Mouse (Mus musculus) common myeloid progenitor, adult 5-6 weeks (primary cell): ENCODE measurements at regions not wholly inside any gene's neighbourhood (a gene's known extent, or its start where the extent isn't known, plus 50 kb on each side); places are given as distances from the start of the nearest gene placed in this dataset.

ENCODE experiments used
- ATAC-seq: replicated peaks from 2 replicates; pipeline ENCODE4 v1.8.0; 2016; ENCODE audit warnings: low read depth, mild to moderate bottlenecking, moderate TSS enrichment, inconsistent platforms; ENCODE audit not compliant: poor library complexity, severe bottlenecking

DNA sequence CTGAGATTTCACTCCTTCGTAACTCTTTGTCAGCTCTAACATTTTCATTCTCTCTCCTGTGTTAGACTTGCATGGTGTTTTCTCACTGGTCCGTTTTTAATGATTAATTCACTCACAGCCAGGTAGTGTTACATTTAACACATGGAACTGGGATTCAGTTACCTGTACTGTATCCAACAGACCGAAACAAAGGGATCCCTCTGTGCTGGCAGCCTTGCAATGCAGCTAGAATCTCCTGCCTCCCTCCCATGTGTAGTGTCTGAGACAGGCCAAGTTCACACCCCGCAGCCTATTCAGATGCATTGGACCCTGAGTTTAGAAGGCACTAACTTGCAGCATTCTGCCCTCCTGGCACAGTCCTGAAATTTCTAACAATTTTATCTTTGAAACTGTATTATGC is 357.9 kb downstream of the Plk2 start:
- no peak for ATAC-seq

DNA sequence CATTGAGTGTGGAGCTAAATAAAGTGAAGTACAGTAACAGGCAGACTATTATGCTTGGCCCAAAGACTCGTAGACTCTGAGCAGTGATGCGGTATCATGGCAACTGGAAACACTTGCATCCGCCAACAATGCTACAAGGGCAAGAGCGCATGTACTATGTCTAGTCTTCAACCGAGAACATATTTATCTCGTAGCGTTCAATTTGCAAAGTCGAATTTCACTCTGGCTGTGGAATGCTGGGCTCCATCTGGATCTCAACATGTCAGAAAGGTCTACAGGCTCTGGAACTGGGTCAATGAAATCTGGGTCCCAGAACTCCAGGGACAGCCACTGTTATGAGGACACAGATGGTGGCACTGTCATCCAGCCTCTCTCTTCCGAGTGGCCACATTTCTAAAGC is 359.7 kb downstream of the Plk2 start:
- no peak for ATAC-seq

DNA sequence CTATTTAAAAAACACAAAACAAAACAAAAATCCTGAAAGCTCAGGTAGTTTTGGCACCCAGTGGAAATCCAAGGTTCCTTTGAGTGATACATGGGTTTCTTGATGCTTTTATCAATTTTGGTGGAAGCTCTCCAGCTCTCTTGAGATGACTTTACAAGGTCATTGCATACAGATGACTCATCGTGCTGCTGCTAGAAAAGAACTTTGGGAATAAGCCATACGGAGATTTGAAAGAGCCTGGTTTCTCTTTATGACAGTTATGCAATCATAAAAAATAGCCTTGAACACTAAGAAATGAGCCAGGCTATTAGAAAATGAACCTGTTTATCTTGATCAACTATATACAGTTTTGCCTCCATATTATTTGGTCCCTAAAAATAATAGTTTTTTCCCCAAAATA is 362.0 kb downstream of the Plk2 start:
- ATAC-seq, result no peak

DNA sequence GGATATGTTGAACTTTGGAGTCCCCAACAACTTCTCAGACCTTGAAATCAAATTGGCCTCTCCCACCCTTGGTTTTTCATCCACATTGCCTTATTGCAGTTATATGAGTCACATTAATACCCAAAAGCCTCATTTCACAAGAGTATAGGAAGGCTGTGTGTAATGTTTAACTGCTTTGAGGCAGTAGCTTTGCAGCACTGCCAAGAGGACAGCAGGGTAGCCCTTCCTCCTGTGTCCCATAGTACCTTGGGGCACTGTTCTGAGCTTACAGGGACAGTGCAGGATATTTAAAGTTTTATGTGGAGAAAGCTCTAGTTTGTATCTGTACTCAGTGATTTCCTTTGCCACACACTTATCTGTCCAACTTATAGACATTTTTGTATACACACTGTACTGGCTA is 374.4 kb downstream of the Plk2 start:
- ATAC-seq, result no peak

DNA sequence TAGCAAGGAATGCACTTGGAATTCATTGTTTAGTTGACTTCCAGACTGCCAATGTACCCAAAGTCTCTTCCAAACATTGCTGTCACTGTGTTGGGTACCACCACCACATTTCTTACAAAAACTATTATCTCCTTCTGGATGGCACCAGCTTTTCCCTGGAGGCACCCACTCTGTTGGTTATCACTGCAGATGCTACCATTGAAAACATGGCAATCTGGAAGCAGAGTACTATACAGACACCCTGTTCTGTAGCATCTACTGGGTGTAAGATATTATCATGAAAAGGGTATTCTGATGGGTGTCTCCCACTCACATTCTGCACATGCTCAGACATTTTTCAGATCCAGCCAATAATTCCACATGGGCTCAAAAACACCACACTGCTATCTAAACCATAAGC is 380.4 kb downstream of the Plk2 start:
- no peak for ATAC-seq

DNA sequence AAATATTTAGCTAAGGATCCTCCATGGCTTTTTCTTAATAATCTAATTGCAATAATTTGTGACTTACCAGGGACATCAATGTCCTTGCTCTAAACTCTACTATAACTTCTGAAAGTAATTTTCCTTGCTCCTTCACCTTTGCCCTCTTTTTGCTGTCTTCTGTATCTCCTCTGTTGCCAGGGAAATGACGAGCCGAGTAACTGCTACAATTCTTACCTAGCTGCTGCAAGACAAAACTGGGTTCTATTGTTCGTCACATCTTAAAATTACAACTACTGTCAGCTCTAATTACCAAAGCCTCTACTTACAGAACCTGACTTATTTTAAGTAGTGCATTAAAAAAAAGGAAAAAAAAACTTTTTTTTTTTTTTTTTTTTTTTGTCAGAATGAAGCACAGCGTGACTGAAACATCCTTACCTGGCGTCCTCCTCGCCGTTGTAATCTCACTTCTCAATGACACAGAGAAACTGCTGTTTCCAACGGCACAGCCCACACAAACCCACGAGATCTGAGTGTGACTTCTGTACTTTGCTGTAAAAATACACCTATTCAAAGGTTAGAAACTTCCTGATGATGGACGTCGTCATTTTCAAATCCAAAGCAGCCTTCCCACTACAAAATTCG is 389.4 kb downstream of the Plk2 start:
- no peak for ATAC-seq

DNA sequence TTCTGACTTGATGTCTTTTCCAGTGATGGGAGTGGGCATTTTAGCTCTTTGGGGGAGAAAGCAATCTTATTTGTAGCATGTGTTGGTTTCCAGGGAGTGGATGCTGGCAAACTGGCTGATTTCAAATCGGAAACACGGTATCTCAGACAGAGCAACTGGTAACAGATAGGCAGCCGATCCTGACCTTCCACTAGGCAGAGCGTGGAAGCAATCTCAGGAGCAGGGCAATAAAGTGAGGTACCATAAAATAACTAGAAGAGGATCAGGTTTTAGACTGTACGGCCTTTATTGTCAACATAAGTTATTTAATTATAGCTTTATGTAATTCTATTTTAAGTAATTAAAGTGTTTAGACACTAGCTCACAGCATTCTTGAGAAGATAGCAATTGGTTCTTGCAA is 390.0 kb downstream of the Plk2 start:
- ATAC-seq, result no peak

DNA sequence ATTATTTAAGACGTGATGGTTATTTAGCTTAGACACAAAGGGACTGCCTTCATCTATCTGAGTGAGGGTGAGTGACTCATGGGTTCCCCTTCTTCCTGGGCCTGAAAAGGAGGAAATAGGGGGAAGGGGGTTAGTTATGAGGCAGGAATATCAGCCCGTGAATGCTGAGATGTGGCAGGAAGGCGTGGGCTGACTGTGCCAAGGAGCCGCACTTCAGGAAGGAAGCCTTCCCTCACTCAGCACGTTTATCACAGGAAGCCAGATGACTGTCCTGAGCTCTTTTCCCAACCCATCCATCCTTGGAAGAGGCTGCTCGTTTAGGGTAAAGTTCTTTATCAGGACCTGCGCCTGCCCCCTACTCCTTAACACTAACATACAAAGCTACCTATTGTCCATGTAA is 403.5 kb downstream of the Plk2 start:
- peak; percentile 74 for ATAC-seq

DNA sequence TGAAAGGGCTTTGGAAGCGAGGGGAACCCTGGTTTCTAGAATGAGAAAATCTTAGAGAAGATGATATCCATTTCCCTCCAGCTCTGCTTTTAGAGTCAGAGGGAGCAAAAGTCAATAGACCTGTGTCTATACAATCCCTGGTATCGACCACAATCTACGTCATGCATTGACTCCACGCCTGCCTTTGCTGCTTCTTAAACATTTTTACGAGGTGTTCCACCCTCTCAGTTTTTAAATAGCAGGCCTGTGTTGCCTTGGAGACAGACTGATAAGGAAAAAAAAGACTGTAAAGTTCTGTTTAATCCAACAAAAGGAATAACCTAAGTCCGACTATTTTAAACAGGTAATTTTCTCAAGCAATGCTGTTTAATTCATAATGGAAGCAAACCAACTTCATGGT is 408.0 kb downstream of the Plk2 start:
- no peak for ATAC-seq

DNA sequence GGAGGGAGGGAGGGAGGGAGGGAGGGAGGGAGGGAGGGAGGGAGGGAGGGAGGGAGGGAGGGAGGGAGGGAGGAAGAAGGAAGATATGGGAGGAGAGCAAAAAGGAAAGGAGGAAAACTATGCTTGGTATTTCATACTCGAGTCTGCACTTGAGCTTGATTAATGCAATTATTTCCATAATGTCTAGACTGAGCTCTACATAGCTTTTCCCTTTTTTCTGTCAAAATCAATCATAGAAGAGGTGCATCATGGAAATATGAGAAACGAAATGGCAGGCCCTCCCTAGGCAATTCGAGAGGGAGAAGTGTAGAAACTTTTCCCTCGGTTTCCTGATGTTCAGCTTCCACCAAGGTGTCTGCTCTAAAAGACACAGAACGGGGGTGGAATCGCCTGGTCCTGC is 417.6 kb downstream of the Plk2 start:
- ATAC-seq, result no peak

DNA sequence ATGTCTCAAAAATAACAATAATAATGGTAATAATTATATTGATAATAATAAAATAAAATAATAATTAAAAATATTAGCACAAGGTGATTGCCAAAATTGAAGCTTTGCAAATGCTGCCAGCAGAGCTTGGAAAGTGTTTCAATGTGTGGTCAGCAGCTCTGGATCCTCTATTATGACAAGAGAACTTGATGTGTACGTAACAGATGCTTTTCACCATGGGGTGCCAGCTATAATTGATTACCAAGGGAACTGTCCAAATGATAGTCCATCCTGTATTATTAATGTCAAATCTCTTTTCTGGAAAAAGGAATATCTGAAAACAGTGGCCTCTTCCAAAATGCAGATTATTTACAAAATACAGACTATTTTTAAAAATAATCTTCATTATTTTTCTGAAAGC is 419.2 kb downstream of the Plk2 start:
- no peak for ATAC-seq

DNA sequence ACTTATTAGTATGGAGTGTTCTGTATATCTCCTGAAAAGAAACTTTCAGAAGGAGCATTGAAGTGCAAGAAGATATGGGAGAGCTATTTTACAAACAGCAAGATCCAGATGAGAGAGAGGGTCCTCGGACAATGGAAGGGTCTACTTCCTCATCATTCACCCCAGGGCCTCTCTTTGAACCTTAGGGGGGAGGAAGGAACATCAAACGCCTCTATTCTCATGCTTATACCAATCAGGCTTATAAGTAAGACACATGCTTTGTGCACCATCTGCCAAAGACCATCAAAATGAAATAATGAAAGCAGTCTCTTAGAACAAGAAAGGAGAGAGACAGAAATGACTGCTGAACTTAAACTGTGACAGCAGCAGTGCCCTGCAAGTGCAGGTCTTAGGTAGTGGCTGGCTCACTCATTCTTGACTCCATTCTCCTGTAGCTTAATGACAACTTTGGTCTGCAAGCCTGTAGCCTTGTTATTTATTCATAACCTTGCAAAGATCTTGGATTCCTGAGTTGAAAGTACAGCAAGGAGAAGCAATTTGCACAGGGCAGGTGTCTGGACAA is 424.5 kb downstream of the Plk2 start:
- ATAC-seq, result no peak

DNA sequence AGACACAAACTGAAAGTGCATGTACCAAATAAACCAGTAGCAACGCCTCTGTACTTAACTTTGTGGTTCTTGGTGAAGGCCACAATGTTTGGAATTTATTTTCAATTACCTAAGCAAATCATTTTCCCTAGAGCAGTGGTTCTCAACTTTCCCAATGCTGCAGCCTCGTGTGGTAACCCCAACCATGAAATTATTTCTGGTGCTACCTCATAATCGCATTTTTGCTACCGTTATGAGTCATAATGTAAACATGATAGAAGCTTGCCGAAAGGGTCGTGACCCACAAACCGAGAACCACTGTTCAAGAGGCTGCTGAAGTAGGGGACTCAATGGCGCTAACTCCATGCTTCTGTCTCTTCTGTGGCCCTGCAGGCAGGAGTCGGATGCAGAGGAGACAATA is 429.9 kb upstream of the Actbl2 start:
- no peak for ATAC-seq

DNA sequence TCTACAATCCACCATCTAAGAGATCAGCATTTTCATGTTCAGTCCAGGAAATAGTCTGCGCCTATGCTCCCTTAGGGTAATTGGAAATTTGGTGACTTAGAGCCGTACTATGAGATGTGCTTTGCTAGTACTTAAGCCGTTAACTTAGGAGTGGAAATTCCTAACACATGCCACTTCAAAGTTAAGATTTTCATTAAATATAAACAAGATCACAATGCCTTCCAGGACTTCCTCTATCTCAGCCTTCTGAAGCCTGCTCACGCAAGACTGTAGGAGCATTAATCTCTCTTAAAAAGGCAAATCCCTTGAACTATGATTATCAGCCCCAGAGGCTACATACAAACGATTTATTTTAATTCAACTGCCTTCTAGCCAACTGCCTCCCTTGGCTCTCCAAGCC is 422.4 kb upstream of the Actbl2 start:
- ATAC-seq, result no peak

DNA sequence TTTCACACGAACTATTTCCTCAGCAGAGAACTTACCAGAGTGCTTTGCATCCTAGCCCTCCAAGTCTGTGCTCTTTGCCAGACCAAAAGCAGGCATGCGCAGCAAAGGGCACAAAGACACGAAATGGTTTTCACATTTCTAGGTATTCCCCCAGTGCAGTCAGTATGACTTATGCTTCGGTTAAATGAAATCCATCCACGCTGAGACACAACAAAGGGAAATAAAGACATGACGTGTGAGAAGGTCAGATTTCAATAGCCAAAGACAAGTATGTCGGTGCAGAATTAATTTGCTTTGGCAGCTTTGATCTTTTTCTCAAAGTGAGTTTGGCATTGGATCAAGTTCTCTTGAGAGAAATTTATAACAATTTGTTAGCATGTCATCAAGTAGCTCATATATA is 417.9 kb upstream of the Actbl2 start:
- ATAC-seq, result no peak

DNA sequence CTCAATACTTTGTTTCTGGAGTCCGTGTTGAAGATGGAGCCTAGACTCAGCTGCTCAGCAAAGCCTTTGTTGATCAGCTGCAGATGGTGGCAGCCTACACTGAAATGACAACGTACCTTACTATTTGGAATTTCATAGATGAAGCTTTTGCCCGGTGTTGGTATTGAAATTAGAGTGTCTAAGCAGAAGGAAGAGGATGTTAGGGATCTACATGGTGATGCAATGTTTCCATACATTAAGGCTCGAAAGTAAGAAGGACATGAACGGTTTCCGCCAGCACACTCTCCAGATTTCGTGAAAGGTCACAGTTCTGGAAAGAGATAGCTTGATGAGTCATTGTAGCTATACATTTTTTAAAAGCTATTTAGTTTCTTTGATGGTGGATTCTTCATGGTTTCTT is 412.9 kb upstream of the Actbl2 start:
- ATAC-seq, result no peak

DNA sequence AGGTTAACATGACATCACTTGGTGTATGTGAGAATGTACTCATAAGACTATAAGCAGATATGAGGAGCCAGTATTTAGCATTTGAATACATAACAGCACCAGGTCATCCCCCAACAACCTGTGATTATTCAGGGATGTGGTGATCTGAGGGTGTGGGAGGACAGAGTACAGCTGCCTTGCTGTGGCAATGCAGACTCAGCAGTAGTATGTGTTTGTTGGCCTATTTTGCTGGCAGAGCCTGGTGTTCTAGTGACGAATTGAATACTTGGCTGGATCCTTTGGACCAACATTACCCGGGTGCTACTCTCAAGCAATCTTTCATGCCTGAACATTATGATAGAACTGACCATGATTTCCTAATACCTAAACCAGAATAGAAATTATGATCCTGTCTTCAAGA is 409.1 kb upstream of the Actbl2 start:
- no peak for ATAC-seq

DNA sequence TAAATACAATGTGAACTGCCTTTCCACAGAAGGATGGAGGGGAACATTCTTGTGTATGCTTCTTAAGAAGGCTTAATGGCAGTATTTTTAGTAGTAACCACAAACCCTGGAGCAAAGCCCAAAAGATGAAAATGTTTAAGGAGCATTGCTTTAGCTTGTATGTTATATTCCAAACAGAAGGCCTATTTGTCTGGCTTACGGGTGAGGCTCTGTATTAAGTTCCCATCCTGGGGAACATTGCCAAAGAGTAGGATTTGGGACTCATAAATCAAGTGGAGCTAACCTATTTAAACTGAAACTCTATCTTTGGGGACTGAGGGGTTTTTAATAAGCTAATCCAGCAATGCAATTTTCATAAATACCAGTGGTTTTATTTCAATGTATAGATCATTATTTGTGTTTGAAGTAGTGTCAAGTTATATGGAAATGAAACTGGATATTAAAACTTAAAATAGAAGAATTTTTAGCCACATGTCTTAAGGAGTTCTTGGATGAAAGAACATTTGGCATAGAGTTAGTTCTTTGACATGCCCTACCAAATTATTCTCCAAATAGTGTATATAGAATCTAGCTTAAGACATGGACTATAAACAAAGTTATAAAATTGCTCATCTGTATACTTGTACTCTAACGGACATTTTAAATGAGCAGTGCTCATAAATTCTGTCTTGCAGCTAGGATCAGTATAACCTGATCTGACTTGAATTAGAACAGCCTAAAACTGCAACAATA is 401.7 kb upstream of the Actbl2 start:
- ATAC-seq, result no peak

DNA sequence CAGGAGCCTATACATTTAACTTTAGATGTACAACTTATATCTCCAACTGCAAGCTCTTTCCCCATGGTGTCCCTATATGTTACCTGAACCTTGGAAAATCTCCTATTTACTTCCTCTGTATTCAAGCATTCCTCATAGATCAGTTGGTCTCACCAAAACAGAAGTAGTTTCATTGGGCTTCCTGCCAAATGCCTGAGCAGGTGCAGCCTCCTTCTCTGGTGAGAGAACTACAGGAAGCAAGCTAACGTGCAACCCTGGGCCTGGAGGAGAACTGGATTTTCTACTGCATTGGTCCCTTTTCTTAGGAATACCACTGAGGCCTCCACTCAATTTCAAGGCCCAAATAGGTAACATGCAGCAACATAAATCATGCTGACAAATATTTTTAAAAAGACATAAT is 400.6 kb upstream of the Actbl2 start:
- no peak for ATAC-seq

DNA sequence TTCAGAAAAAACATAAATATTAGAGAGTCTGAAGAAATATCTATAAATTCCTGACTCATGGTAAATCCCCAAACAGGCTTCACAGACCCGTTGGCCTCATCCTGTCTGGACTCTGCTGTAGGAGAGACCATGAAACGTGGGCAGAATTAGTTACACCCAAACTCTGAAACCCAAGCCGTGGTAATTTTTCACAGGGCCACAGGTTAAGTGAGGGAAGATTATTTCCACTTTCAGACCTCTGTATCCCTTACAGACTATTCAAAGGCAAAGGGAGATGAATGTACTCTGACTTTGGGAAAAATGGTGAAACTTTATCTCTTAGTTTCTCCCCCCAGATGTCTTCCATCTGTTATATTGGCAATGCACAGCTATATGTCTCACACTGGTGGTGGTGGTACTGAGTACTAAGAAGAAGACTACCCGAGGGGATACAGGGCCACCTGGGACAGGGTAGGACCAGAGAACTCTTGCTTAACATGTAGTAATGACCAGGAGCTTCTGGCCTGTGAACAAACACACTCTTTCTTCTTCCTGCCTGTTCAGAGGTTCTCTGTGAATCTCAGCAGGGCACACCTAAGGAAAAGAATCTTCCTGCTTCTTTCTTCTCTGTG is 388.8 kb upstream of the Actbl2 start:
- ATAC-seq, result no peak

DNA sequence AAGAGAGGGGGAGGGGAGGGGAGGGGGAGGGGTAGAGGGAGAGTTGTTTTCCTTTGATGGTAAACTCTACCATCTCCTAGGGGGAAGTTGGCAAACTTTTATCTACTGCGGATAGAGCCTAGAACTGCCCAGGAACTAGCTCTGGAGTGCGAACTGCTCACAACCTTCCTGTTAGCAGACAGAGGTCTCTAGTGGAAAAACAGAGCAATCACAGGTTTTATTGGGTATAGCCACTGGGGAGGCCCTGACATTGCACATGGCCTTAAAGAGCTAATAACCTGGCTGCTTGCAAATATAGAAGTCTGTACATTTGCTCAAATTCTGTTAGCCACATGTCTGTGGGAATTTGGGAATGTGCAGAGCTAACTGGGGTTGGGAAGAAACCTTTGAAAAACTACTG is 388.1 kb upstream of the Actbl2 start:
- ATAC-seq, result peak; percentile 87
